Mouse (Mus musculus): ENCODE results near the gene Ndufa1.
"Not testable (repeated sequence)": the region's sequence is repeated elsewhere in the genome, so short reads cannot be mapped to it uniquely, and the experiment has no call there.

Ndufa1 gene

GRCm38 (mm10) chrX:37191105-37191743, at the start of gene Ndufa1, which contains the start of gene Rnf113a1:
Gene Ndufa1, minus strand, starts transcription at chrX:37191163.
Gene Rnf113a1, plus strand, starts transcription at chrX:37191245.
- DNase-seq (ENCODE audit: low read depth, low spot score): peak; percentile 49

GRCm38 (mm10) chrX:37222158-37222557, 31.2 kb upstream of the Ndufa1 start, which contains the start of gene Rhox1:
Gene Rhox1, minus strand, starts transcription at chrX:37222258.
- not testable (repeated sequence) for DNase-seq (ENCODE audit: low read depth, low spot score)

- DNase-seq (ENCODE audit: low read depth, low spot score): no peak
Measured at GRCm38 (mm10) chrX:37210941-37211340, 20.0 kb upstream of the Ndufa1 start, which contains the start of gene Gm9. Gene Gm9, minus strand, starts transcription at chrX:37211041.

- no peak for DNase-seq (ENCODE audit: low read depth, low spot score)
Measured at GRCm38 (mm10) chrX:37198676-37199075, 7.7 kb upstream of the Ndufa1 start.

GRCm38 (mm10) chrX:37191744-37192379, 899 bp upstream of the Ndufa1 start:
- no peak for DNase-seq (ENCODE audit: low read depth, low spot score)

- DNase-seq (ENCODE audit: low read depth, low spot score): no peak
Measured at GRCm38 (mm10) chrX:37190755-37191104, 233 bp downstream of the Ndufa1 start.

GRCm38 (mm10) chrX:37184401-37184800, 6.6 kb downstream of the Ndufa1 start:
- not testable (repeated sequence) for DNase-seq (ENCODE audit: low read depth, low spot score)

- no peak for DNase-seq (ENCODE audit: low read depth, low spot score)
Measured at GRCm38 (mm10) chrX:37168742-37169141, 22.2 kb downstream of the Ndufa1 start, which contains the start of gene Akap14. Gene Akap14, minus strand, starts transcription at chrX:37168842.

GRCm38 (mm10) chrX:37167085-37167484, 23.9 kb downstream of the Ndufa1 start:
- peak; percentile 18 for DNase-seq (ENCODE audit: low read depth, low spot score)

- no peak for DNase-seq (ENCODE audit: low read depth, low spot score)
Measured at GRCm38 (mm10) chrX:37163115-37163514, 27.8 kb downstream of the Ndufa1 start.

GRCm38 (mm10) chrX:37161169-37161568, 29.8 kb downstream of the Ndufa1 start:
- no peak for DNase-seq (ENCODE audit: low read depth, low spot score)

GRCm38 (mm10) chrX:37157839-37158238, 33.1 kb downstream of the Ndufa1 start:
- no peak for DNase-seq (ENCODE audit: low read depth, low spot score)

GRCm38 (mm10) chrX:37144954-37145353, 46.0 kb downstream of the Ndufa1 start:
- DNase-seq (ENCODE audit: low read depth, low spot score): no peak

- not testable (repeated sequence) for DNase-seq (ENCODE audit: low read depth, low spot score)
Measured at GRCm38 (mm10) chrX:37144498-37144897, 46.5 kb downstream of the Ndufa1 start.

GRCm38 (mm10) chrX:37141732-37142131, 49.2 kb downstream of the Ndufa1 start:
- no peak for DNase-seq (ENCODE audit: low read depth, low spot score)
